In genomic region chr7:46162132-46162727, GRCm38 (mm10) we compare ENCODE assay signal across 13 mouse cellular contexts. TPM values are rescaled to one million over a fixed set of nuclear protein-coding genes. Genes with fewer than 3 reads are reported as not detected.
A peak's percentile ranks its signal among the peaks of the same experiment; 100 is the strongest.
DNase-seq lines count a peak whose midpoint lies in the region; ATAC-seq lines count a peak whose summit lies in the region.
"Had no signal": no experiment of that assay in that cellular context is flagged by ENCODE, and none has a peak within 500 bp of the region (broad histone marks: within the 10 kb centered on the region; RNA-seq: fewer than 3 reads in every experiment).

No protein-coding gene starts in this region.

- H3K4me1 ChIP-seq in hindbrain, embryonic 16.5 days (ENCODE audit: control insufficient read depth, insufficient read depth, low read depth, low read length): 0 out of 2 replicates have a peak, but pooled peaks cover 6% of the 10 kb centered on the region
- peaks cover 28% of the 10 kb centered on the region for H3K4me1 ChIP-seq in hindbrain, embryonic 13.5 days (replicated peaks)

- H3K27ac ChIP-seq in hindbrain, embryonic 16.5 days (ENCODE audit: low read depth, low read length): peak overlapping the region; percentile 52; the same call in 1 of the 2 replicates
- no peak overlapping the region for H3K27ac ChIP-seq in hindbrain, embryonic 13.5 days
- H3K27ac ChIP-seq: midbrain, embryonic 12.5 days; stomach, postnatal 0 days had no signal

- no peak overlapping the region for H3K4me3 ChIP-seq in hindbrain, embryonic 16.5 days (ENCODE audit: low read length)
- no peak overlapping the region for H3K4me3 ChIP-seq in hindbrain, embryonic 13.5 days
- H3K4me3 ChIP-seq: midbrain, embryonic 12.5 days had no signal

- 0 out of 2 replicates have a peak overlapping the region, but pooled peaks have one; percentile 15 for H3K9ac ChIP-seq in hindbrain, embryonic 16.5 days (ENCODE audit: low read depth, low read length)
- H3K9ac ChIP-seq in hindbrain, embryonic 13.5 days: no peak overlapping the region
- H3K9ac ChIP-seq: midbrain, embryonic 12.5 days had no signal

- peak; percentile 63 for ATAC-seq in hindbrain, embryonic 16.5 days
- no peak for ATAC-seq in hindbrain, embryonic 13.5 days (ENCODE audit: low FRiP score)
- ATAC-seq in CD4-positive, CD25-positive, alpha-beta regulatory T cell, adult 4 months: no peak

- H3K27me3 ChIP-seq in hindbrain, embryonic 16.5 days (replicated peaks; ENCODE audit: control insufficient read depth, insufficient read depth, low read length): no peaks in the 10 kb centered on the region
- no peaks in the 10 kb centered on the region for H3K27me3 ChIP-seq in hindbrain, embryonic 13.5 days

- 51% methylated on average over 11 of the region's 11 CpGs for WGBS in hindbrain, embryonic 16.5 days
- WGBS in hindbrain, embryonic 13.5 days: 70% methylated on average over 11 of the region's 11 CpGs

- H3K4me2 ChIP-seq in hindbrain, embryonic 16.5 days (ENCODE audit: low read length): no peak overlapping the region
- H3K4me2 ChIP-seq in hindbrain, embryonic 13.5 days: no peak overlapping the region
- H3K4me2 ChIP-seq: midbrain, embryonic 12.5 days had no signal

- H3K9me3 ChIP-seq in hindbrain, embryonic 16.5 days (ENCODE audit: control insufficient read depth, low read length): no peaks in the 10 kb centered on the region
- no peaks in the 10 kb centered on the region for H3K9me3 ChIP-seq in hindbrain, embryonic 13.5 days
- H3K9me3 ChIP-seq: midbrain, embryonic 12.5 days had no signal

- peak; percentile 92 to 96 for DNase-seq in cerebellum, adult 18-20 months
- peak; percentile 99 for DNase-seq in heart, adult 11 months
- DNase-seq in heart, postnatal 4 days: peak; percentile 77
- no peak for DNase-seq in testis, postnatal 14 days (ENCODE audit: low spot score)
- no peak for DNase-seq in right cerebral cortex, postnatal 14 days
- DNase-seq: kidney, postnatal 4 days had no signal

- H3K36me3 ChIP-seq in hindbrain, embryonic 16.5 days (ENCODE audit: control insufficient read depth, insufficient read depth, low read length): no peaks in the 10 kb centered on the region
- no peaks in the 10 kb centered on the region for H3K36me3 ChIP-seq in hindbrain, embryonic 13.5 days
- H3K36me3 ChIP-seq: midbrain, embryonic 12.5 days had no signal

RNA-seq across cellular contexts. Expression of gene Abcc8, which starts 17.6 kb away (rescaled TPM):
- 12.0 and 13.6 TPM in 2 replicates for polyA plus RNA-seq in hindbrain, embryonic 16.5 days (2015; fragmentation: Nextera tagmentation; extraction: Ambion mirVana)
- 6.2 and 7.1 TPM in 2 replicates for polyA plus RNA-seq in hindbrain, embryonic 13.5 days (2015; fragmentation: Nextera tagmentation; extraction: Ambion mirVana)
- 10 to 100 TPM; 72.8 to 79.6 TPM for total RNA-seq in heart, postnatal 4 days (2021)
- not detected for polyA plus RNA-seq in CD4-positive, CD25-positive, alpha-beta regulatory T cell, adult 4 months (2017; shearing (Covaris generic))
- total RNA-seq: CH12.LX; liver, adult 2 months had no signal
- polyA plus RNA-seq: liver, adult 2 months had no signal

Comparison
In these comparisons a context has a peak if more than half of its experiments do, and no peak if none do; other contexts are left out.
1. DNase-seq: peak in cerebellum, adult 18-20 months (2 of 2), heart, adult 11 months (single experiment) and heart, postnatal 4 days (single experiment); none in testis, postnatal 14 days (single experiment) and right cerebral cortex, postnatal 14 days (single experiment).